Mouse (Mus musculus) liver, adult 10 weeks (tissue): ENCODE data around the gene Pou6f1. TPM values are rescaled to one million over a fixed set of nuclear protein-coding genes. Genes with fewer than 3 reads are reported as not detected.

Experiments
- polyA plus RNA-seq: library from polyadenylated mRNA; stranded (reverse); fragments of 350-450 nt; fragmentation: Illumina TruSeq; extraction: RNeasy Lipid Tissue Mini Kit (QIAGEN cat#74804); gene quantifications from one replicate; pipeline ENCODE4 v1.2.3, GENCODE M21; 2014; ENCODE audit warnings: low read depth, low replicate concordance

Gene Pou6f1
- 1.2 TPM for polyA plus RNA-seq

DNA sequence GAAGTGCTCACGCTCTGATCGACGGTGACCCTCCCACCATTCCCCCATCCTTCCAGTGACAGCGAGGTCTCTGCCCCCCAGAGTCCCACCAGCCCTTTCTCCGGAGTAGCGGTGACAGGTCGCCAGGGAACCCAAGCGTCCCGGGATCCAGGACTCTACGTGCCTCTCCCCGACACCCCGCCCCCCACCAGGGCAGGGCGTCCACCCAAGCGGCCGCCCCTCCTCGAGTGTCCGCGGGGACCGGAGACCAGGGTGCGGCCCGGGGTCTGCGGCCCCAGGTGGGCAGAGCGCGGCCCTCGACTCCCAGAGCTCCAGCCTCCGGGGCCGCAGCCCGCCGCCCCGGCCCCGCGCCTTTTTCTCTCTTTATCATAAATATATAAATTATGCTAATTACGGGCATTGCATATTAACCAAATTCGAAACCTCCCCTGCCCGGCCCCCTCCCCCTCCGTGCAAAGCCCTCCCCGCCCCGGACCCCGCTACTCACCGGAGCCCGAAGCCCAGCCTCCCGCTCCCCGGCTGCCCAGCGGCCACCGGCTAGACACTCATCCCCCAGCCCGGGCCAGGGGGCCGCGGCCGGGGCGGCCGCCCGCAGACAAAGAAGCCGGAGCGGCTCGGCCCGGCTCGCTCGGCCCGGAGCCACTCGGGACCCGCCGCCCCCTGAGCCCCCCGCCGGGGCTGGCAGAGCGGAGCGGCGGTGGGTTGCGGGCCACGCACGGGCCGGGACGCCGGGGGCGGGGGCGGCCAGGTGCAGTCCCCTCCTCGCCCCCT is at the start of gene Pou6f1:
TSS of gene Pou6f1 (minus strand) at position 709 of the 771 bp plus-strand sequence.

DNA sequence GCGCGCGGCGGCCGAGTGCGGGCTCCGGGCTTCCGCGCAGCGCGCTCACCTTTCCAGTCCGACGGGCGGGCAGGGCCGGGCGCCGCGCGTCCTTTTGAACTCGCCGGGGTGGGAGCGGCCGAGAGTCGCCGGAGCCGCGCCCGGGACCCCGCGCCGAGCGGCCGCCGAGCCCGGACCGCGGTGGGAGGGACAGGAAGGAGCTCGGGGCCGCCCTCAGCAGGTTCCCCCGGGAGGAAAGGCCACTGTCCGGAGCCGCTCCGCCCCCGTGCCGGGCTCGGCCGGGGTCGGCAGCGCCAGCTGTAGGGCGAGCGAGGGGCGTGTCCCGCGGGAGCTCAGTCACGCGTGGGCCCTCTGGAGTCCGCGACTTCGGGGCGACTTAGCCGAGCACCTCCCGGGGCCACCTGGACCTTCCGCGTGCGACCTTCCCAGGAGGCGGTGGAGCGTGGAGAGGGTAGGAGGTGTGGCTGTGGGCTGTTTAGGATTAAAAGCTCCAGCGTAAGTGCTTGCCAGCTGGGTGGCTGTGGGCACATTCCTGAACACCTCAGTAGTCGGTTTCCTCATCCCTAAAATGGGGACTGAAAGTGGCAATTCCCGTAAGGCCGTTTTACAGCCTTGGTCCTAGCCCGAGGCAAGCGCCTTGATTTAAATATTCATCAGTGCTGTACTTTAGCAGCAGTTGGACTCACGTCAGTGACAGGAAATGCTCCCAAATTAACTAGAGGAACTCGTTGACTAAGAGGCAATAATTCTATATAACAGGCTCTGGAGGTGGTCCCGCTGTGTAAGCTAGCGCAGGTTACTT is 37.1 kb upstream of the Pou6f1 start, which contains the start of gene Smagp:
TSS of gene Smagp (minus strand) at position 241 of the 802 bp plus-strand sequence.

DNA sequence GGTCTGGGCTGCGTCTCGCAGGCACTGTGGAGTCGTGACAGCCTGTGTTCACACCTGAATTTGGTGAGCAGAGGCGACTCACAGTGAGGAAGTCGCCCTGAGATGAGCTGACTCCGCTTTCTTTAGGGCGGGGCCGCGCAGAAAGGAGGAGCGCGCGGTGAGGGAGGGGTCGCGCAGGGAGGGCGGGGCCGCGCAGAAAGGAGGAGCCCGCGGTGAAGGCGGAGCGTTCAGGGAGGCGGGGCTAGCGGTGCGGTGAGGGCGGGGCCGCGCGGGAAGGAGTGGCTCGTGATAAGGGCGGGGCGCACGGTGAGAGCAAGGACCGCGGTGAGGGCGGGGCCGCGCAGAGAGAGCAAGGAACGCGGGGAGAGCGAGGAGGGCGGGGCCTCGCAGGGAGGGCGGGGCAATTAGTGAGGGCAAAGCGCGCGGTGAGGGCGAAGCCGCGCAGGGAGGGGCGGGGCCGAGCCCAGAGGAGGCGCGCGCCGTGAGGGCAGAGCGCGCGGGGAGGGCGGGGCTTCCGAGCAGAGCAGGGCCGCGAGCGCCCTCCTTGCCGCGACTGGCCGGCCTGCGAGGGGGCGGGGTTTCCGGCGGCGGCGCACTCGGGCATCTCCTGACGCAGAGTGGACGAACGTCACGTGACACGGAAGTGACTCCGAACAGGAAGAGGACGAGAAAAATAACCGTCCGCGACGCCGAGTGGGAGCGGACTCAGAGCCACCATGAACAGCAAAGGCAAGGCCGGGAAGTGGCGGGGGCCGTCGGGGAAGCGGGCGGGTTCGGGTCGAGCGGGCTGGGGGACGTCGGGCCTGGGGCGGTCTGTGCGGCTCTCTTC is 15.4 kb upstream of the Pou6f1 start, which contains the start of gene Dazap2:
TSS of gene Dazap2 (plus strand) at position 354 of the 829 bp plus-strand sequence.

DNA sequence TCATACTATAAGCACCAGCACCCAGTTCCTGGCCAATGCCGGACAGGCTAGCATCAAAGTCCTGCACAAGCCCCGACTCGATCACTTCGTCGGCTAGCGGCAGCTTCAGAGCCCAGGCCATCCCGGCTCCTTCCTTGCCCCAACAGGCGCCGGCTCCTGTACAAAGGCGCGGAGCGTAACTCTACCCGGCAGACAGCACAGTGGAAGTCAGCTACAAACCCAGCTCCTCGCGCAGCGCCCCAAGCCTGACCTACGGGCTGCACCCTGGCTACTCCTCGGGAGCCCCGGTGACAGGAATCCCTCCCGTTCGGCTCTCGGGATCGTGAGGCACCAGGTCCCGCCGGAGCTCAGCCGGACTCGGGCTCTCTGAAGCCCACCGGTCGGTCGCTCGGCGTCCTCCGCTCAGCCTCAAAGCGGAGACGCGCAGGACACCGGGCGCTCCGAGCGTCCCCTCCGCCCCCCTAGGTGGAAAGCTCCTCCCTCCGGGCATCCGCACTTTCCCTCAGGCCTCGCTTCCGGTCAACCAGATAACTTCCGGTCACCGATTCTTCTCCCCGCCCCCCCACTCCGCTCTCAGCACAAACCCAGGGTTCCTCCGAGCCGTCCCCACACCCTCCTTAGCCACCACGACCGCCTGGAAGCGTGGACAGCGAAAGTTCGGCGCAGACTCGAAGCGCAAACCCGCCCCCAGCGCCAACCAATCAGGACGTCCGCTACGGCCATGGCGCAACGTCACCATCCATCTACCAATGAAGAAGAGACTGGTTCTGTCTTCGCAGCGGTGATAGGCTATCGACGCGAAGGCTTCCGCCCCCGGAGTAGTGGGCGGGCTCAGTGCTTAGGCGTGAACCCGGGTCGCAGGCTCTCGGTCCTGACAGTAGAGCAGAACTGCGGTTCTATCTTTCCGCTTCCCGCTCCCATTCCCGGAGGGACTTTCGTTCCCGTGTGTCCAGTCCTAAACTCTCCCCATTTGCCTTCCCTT is 48.2 kb downstream of the Pou6f1 start, which contains the start of gene Tfcp2:
TSS of gene Tfcp2 (minus strand) at position 683 of the 982 bp plus-strand sequence.

Other genes starting within 250 kb of the Pou6f1 start
- gene Methig1, start 246.8 kb downstream of the Pou6f1 start, polyA plus RNA-seq: not detected
- gene Mettl7a2, start 246.8 kb downstream of the Pou6f1 start, polyA plus RNA-seq: not detected
- not detected for gene Higd1c, start 235.4 kb downstream of the Pou6f1 start, polyA plus RNA-seq
- not detected for gene Gm5475, start 177.8 kb downstream of the Pou6f1 start, polyA plus RNA-seq
- gene Slc11a2, start 174.9 kb downstream of the Pou6f1 start, polyA plus RNA-seq: 9.6 TPM
- gene Letmd1, start 131.0 kb downstream of the Pou6f1 start, polyA plus RNA-seq: 15.5 TPM
- gene Csrnp2, start 104.5 kb downstream of the Pou6f1 start, polyA plus RNA-seq: 0.82 TPM
- 3.7 TPM for gene Tfcp2, start 48.0 kb downstream of the Pou6f1 start, polyA plus RNA-seq
- 136 TPM for gene Dazap2, start 15.4 kb upstream of the Pou6f1 start, polyA plus RNA-seq
- 6.9 TPM for gene Smagp, start 37.0 kb upstream of the Pou6f1 start, polyA plus RNA-seq
- gene Bin2, start 69.6 kb upstream of the Pou6f1 start, polyA plus RNA-seq: 1.9 TPM
- 6.7 TPM for gene Cela1, start 87.9 kb upstream of the Pou6f1 start, polyA plus RNA-seq
- gene Galnt6, start 129.4 kb upstream of the Pou6f1 start, polyA plus RNA-seq: 0.21 TPM
- gene Slc4a8, start 161.8 kb upstream of the Pou6f1 start, polyA plus RNA-seq: 0.08 TPM